In genomic region chr3:20820047-20820446, GRCm38 (mm10) we compare ENCODE assay signal across 29 mouse cellular contexts.
A peak's percentile ranks its signal among the peaks of the same experiment; 100 is the strongest.
DNase-seq lines count a peak whose midpoint lies in the region; ATAC-seq and TF ChIP-seq lines count a peak whose summit lies in the region.
"Had no signal": no experiment of that assay in that cellular context is flagged by ENCODE, and none has a peak within 500 bp of the region (broad histone marks: within the 10 kb centered on the region; RNA-seq: fewer than 3 reads in every experiment).

No protein-coding gene starts in this region.

- no peak overlapping the region for H3K27ac ChIP-seq in forebrain, embryonic 14.5 days (ENCODE audit: low read depth, low read length)
- H3K27ac ChIP-seq in forebrain, embryonic 13.5 days, result no peak overlapping the region
- H3K27ac ChIP-seq in forebrain, postnatal 0 days (ENCODE audit: low read depth, low read length), result no peak overlapping the region
- no peak overlapping the region for H3K27ac ChIP-seq in forebrain, embryonic 11.5 days (ENCODE audit: low read depth, low read length)
- no peak overlapping the region for H3K27ac ChIP-seq in midbrain, embryonic 11.5 days (ENCODE audit: low read depth, low read length)
- H3K27ac ChIP-seq in midbrain, embryonic 13.5 days, result no peak overlapping the region
- no peak overlapping the region for H3K27ac ChIP-seq in limb, embryonic 10.5 days
- H3K27ac ChIP-seq: embryonic facial prominence, embryonic 15.5 days; heart, embryonic 15.5 days; hindbrain, embryonic 10.5 days; hindbrain, embryonic 13.5 days; intestine, embryonic 15.5 days had no signal

- no peaks in the 10 kb centered on the region for H3K9me3 ChIP-seq in forebrain, embryonic 14.5 days (replicated peaks; ENCODE audit: control insufficient read depth, low read length)
- no peaks in the 10 kb centered on the region for H3K9me3 ChIP-seq in forebrain, embryonic 13.5 days (replicated peaks)
- H3K9me3 ChIP-seq in forebrain, postnatal 0 days (ENCODE audit: low read length), result no peaks in the 10 kb centered on the region
- H3K9me3 ChIP-seq in forebrain, embryonic 11.5 days (ENCODE audit: control insufficient read depth, low read length), result no peaks in the 10 kb centered on the region
- H3K9me3 ChIP-seq in midbrain, embryonic 11.5 days (ENCODE audit: control insufficient read depth, low read length), result no peaks in the 10 kb centered on the region
- H3K9me3 ChIP-seq in midbrain, embryonic 13.5 days, result no peaks in the 10 kb centered on the region
- H3K9me3 ChIP-seq in limb, embryonic 10.5 days (replicated peaks), result no peaks in the 10 kb centered on the region
- H3K9me3 ChIP-seq: embryonic facial prominence, embryonic 15.5 days; G1E; heart, embryonic 12.5 days; heart, embryonic 15.5 days; hindbrain, embryonic 10.5 days; hindbrain, embryonic 13.5 days; intestine, embryonic 15.5 days had no signal

- H3K27me3 ChIP-seq in forebrain, embryonic 14.5 days (replicated peaks; ENCODE audit: control insufficient read depth, insufficient read depth, low read length), result no peaks in the 10 kb centered on the region
- no peaks in the 10 kb centered on the region for H3K27me3 ChIP-seq in forebrain, embryonic 13.5 days
- H3K27me3 ChIP-seq in forebrain, postnatal 0 days (ENCODE audit: insufficient read depth, low read length), result no peaks in the 10 kb centered on the region
- no peaks in the 10 kb centered on the region for H3K27me3 ChIP-seq in forebrain, embryonic 11.5 days (ENCODE audit: control insufficient read depth, insufficient read depth, low read length)
- H3K27me3 ChIP-seq in midbrain, embryonic 11.5 days (ENCODE audit: control insufficient read depth, insufficient read depth, low read length), result no peaks in the 10 kb centered on the region
- H3K27me3 ChIP-seq in midbrain, embryonic 13.5 days, result no peaks in the 10 kb centered on the region
- H3K27me3 ChIP-seq in limb, embryonic 10.5 days (ENCODE audit: low read depth, poor library complexity, severe bottlenecking), result no peaks in the 10 kb centered on the region
- H3K27me3 ChIP-seq: CH12.LX; embryonic facial prominence, embryonic 15.5 days; heart, embryonic 12.5 days; heart, embryonic 15.5 days; hindbrain, embryonic 13.5 days; intestine, embryonic 15.5 days had no signal

- no peaks in the 10 kb centered on the region for H3K36me3 ChIP-seq in forebrain, embryonic 14.5 days (ENCODE audit: control insufficient read depth, insufficient read depth, low read length)
- H3K36me3 ChIP-seq in forebrain, embryonic 13.5 days (ENCODE audit: poor library complexity, severe bottlenecking), result no peaks in the 10 kb centered on the region
- H3K36me3 ChIP-seq in forebrain, postnatal 0 days (ENCODE audit: insufficient read depth), result no peaks in the 10 kb centered on the region
- H3K36me3 ChIP-seq in forebrain, embryonic 11.5 days (ENCODE audit: control insufficient read depth, insufficient read depth, low read length), result no peaks in the 10 kb centered on the region
- no peaks in the 10 kb centered on the region for H3K36me3 ChIP-seq in midbrain, embryonic 11.5 days (ENCODE audit: control insufficient read depth, insufficient read depth, low read length)
- H3K36me3 ChIP-seq in midbrain, embryonic 13.5 days, result no peaks in the 10 kb centered on the region
- no peaks in the 10 kb centered on the region for H3K36me3 ChIP-seq in limb, embryonic 10.5 days
- H3K36me3 ChIP-seq: embryonic facial prominence, embryonic 15.5 days; G1E; heart, embryonic 12.5 days; heart, embryonic 15.5 days; hindbrain, embryonic 10.5 days; hindbrain, embryonic 13.5 days; intestine, embryonic 15.5 days had no signal

- no peak; the same call in 1 of the 2 replicates for ATAC-seq in forebrain, embryonic 14.5 days
- ATAC-seq in forebrain, embryonic 13.5 days, result no peak
- ATAC-seq in forebrain, postnatal 0 days, result peak; percentile 45
- no peak for ATAC-seq in forebrain, embryonic 11.5 days (replicated peaks; ENCODE audit: low FRiP score)
- no peak for ATAC-seq in midbrain, embryonic 11.5 days (ENCODE audit: low FRiP score)
- ATAC-seq in midbrain, embryonic 13.5 days, result no peak
- ATAC-seq: hindbrain, embryonic 16.5 days; intestine, embryonic 15.5 days; Patski had no signal

- no peak overlapping the region for H3K4me3 ChIP-seq in forebrain, embryonic 14.5 days (ENCODE audit: low read depth, low read length)
- H3K4me3 ChIP-seq in forebrain, embryonic 13.5 days, result no peak overlapping the region
- H3K4me3 ChIP-seq in forebrain, postnatal 0 days (ENCODE audit: low read depth, low read length), result no peak overlapping the region
- H3K4me3 ChIP-seq in forebrain, embryonic 11.5 days (ENCODE audit: low read depth, low read length), result no peak overlapping the region
- no peak overlapping the region for H3K4me3 ChIP-seq in midbrain, embryonic 11.5 days (ENCODE audit: low read depth, low read length)
- no peak overlapping the region for H3K4me3 ChIP-seq in midbrain, embryonic 13.5 days (replicated peaks)
- H3K4me3 ChIP-seq in limb, embryonic 10.5 days, result no peak overlapping the region
- H3K4me3 ChIP-seq: embryonic facial prominence, embryonic 15.5 days; heart, embryonic 12.5 days; heart, embryonic 15.5 days; hindbrain, embryonic 10.5 days; hindbrain, embryonic 13.5 days; intestine, embryonic 15.5 days had no signal

- peak; percentile 41 for DNase-seq in forebrain, embryonic 14.5 days (ENCODE audit: low spot score)
- peak; percentile 31 for DNase-seq in forebrain, postnatal 0 days
- DNase-seq in forebrain, embryonic 11.5 days (ENCODE audit: low spot score), result no peak
- DNase-seq in midbrain, embryonic 11.5 days (ENCODE audit: low spot score, missing footprints), result peak; percentile 69
- DNase-seq in limb, embryonic 10.5 days (ENCODE audit: low spot score), result no peak
- DNase-seq: adrenal gland, postnatal 10 days; adrenal gland, postnatal 36 days; B cell, adult 2 months; cerebellum, adult 11 months; cerebellum, adult 2 months; cerebellum, adult 9-11 months; cerebellum, postnatal 25 days; gastrocnemius, postnatal 10 days; gastrocnemius, postnatal 36 days; heart, postnatal 10 days; heart, postnatal 36 days; kidney, adult 11 months had no signal

- no peak for TF ChIP-seq CTCF in forebrain, postnatal 0 days (IDR thresholded peaks at IDR 0.05; ENCODE audit: low read depth)

- H3K9ac ChIP-seq in forebrain, embryonic 14.5 days (ENCODE audit: low read length), result no peak overlapping the region
- H3K9ac ChIP-seq in forebrain, embryonic 13.5 days, result no peak overlapping the region
- no peak overlapping the region for H3K9ac ChIP-seq in forebrain, postnatal 0 days
- H3K9ac ChIP-seq in forebrain, embryonic 11.5 days (ENCODE audit: low read length), result no peak overlapping the region
- no peak overlapping the region for H3K9ac ChIP-seq in midbrain, embryonic 11.5 days (ENCODE audit: low read length)
- no peak overlapping the region for H3K9ac ChIP-seq in midbrain, embryonic 13.5 days (replicated peaks)
- H3K9ac ChIP-seq: embryonic facial prominence, embryonic 15.5 days; heart, embryonic 12.5 days; heart, embryonic 15.5 days; hindbrain, embryonic 13.5 days; intestine, embryonic 15.5 days had no signal

- H3K4me1 ChIP-seq in forebrain, embryonic 14.5 days (ENCODE audit: control insufficient read depth, insufficient read depth, low read length), result no peaks in the 10 kb centered on the region
- H3K4me1 ChIP-seq in forebrain, embryonic 13.5 days, result peaks cover 6% of the 10 kb centered on the region; the same call in 1 of the 2 replicates
- no peaks in the 10 kb centered on the region for H3K4me1 ChIP-seq in forebrain, postnatal 0 days (ENCODE audit: insufficient read depth)
- no peaks in the 10 kb centered on the region for H3K4me1 ChIP-seq in forebrain, embryonic 11.5 days (replicated peaks; ENCODE audit: control insufficient read depth, insufficient read depth, low read length)
- H3K4me1 ChIP-seq in midbrain, embryonic 11.5 days (ENCODE audit: control insufficient read depth, insufficient read depth, low read length), result no peaks in the 10 kb centered on the region
- 0 out of 2 replicates have a peak, but pooled peaks cover 10% of the 10 kb centered on the region for H3K4me1 ChIP-seq in midbrain, embryonic 13.5 days (replicated peaks)
- H3K4me1 ChIP-seq in limb, embryonic 10.5 days, result 0 out of 2 replicates have a peak, but pooled peaks cover 6% of the 10 kb centered on the region
- H3K4me1 ChIP-seq: embryonic facial prominence, embryonic 15.5 days; heart, embryonic 12.5 days; heart, embryonic 15.5 days; hindbrain, embryonic 10.5 days; hindbrain, embryonic 13.5 days; intestine, embryonic 15.5 days had no signal

- WGBS in forebrain, embryonic 14.5 days, result 94% methylated on average over 3 of the region's 3 CpGs
- WGBS in forebrain, embryonic 13.5 days, result 97% methylated on average over 3 of the region's 3 CpGs
- WGBS in forebrain, postnatal 0 days, result 71% methylated on average over 3 of the region's 3 CpGs
- WGBS in forebrain, embryonic 11.5 days, result 90% methylated on average over 3 of the region's 3 CpGs
- 97% methylated on average over 3 of the region's 3 CpGs for WGBS in midbrain, embryonic 11.5 days
- 99% methylated on average over 3 of the region's 3 CpGs for WGBS in midbrain, embryonic 13.5 days
- 89% methylated on average over 3 of the region's 3 CpGs for WGBS in limb, embryonic 10.5 days

- no peak overlapping the region for H3K4me2 ChIP-seq in forebrain, embryonic 14.5 days (ENCODE audit: low read length)
- no peak overlapping the region for H3K4me2 ChIP-seq in forebrain, embryonic 13.5 days
- H3K4me2 ChIP-seq in forebrain, postnatal 0 days (ENCODE audit: low read depth), result no peak overlapping the region
- H3K4me2 ChIP-seq in forebrain, embryonic 11.5 days (ENCODE audit: low read depth, low read length, severe bottlenecking), result no peak overlapping the region
- H3K4me2 ChIP-seq in midbrain, embryonic 11.5 days, result no peak overlapping the region
- no peak overlapping the region for H3K4me2 ChIP-seq in midbrain, embryonic 13.5 days (replicated peaks)
- H3K4me2 ChIP-seq: embryonic facial prominence, embryonic 15.5 days; heart, embryonic 12.5 days; heart, embryonic 15.5 days; hindbrain, embryonic 13.5 days; intestine, embryonic 15.5 days had no signal

Comparison
In these comparisons a context has a peak if more than half of its experiments do, and no peak if none do; other contexts are left out.
1. DNase-seq: peak in forebrain, embryonic 14.5 days (single experiment), forebrain, postnatal 0 days (single experiment) and midbrain, embryonic 11.5 days (single experiment); none in forebrain, embryonic 11.5 days (single experiment) and limb, embryonic 10.5 days (single experiment).